ENCODE assay signal across 8 mouse cellular contexts in genomic region chr17:28223561-28224391, GRCm38 (mm10). TPM values are rescaled to one million over a fixed set of nuclear protein-coding genes. Genes with fewer than 3 reads are reported as not detected.
DNase-seq lines count a peak whose midpoint lies in the region; ATAC-seq and TF ChIP-seq lines count a peak whose summit lies in the region.

No protein-coding gene starts in this region.

- no peak for TF ChIP-seq EP300 in CH12.LX (IDR thresholded peaks at IDR 0.05; ENCODE audit: low read length)

- H3K4me2 ChIP-seq in CH12.LX (ENCODE audit: insufficient read depth, low read depth, poor library complexity, severe bottlenecking): peak overlapping the region; percentile 18
- H3K4me2 ChIP-seq in heart, embryonic 15.5 days: peak overlapping the region; percentile 95
- peak overlapping the region; percentile 99 for H3K4me2 ChIP-seq in liver, embryonic 15.5 days
- peak overlapping the region; percentile 96 for H3K4me2 ChIP-seq in neural tube, embryonic 11.5 days (ENCODE audit: low read depth)
- peak overlapping the region; percentile 99 for H3K4me2 ChIP-seq in stomach, embryonic 16.5 days (ENCODE audit: low read depth, low read length)

- H3K36me3 ChIP-seq in CH12.LX (replicated peaks in 1 of 2; ENCODE audit: control insufficient read depth in 1 of 2, insufficient read depth in 1 of 2, low read length in 1 of 2): peaks cover 57 to 75% of the 10 kb centered on the region in 2 experiments
- H3K36me3 ChIP-seq in forebrain, embryonic 10.5 days (replicated peaks): no peaks in the 10 kb centered on the region
- no peaks in the 10 kb centered on the region for H3K36me3 ChIP-seq in heart, embryonic 15.5 days
- H3K36me3 ChIP-seq in liver, embryonic 15.5 days (replicated peaks): peaks cover 9% of the 10 kb centered on the region; the same call in 1 of the 2 replicates
- H3K36me3 ChIP-seq in neural tube, embryonic 11.5 days (ENCODE audit: control insufficient read depth, insufficient read depth, low read length): no peaks in the 10 kb centered on the region
- H3K36me3 ChIP-seq in stomach, embryonic 16.5 days (ENCODE audit: control insufficient read depth, insufficient read depth, low read length): no peaks in the 10 kb centered on the region

- dilution Hi-C loops in CH12.LX (cut with MboI; ENCODE audit: extremely low pct_ligation_motif_present, extremely low pct_unique_long_range_greater_than_20kb, low sequenced_read_pairs): no loop called here

- peak overlapping the region; percentile 88 for H3K27ac ChIP-seq in CH12.LX (ENCODE audit: insufficient read depth, low read depth)
- peak overlapping the region; percentile 90 for H3K27ac ChIP-seq in forebrain, embryonic 10.5 days
- H3K27ac ChIP-seq in heart, embryonic 15.5 days: peak overlapping the region; percentile 64
- peak overlapping the region; percentile 65 for H3K27ac ChIP-seq in liver, embryonic 15.5 days (replicated peaks)
- H3K27ac ChIP-seq in neural tube, embryonic 11.5 days (ENCODE audit: low read depth, low read length): peak overlapping the region; percentile 76
- peak overlapping the region; percentile 91 for H3K27ac ChIP-seq in stomach, embryonic 16.5 days (ENCODE audit: low read length)

- no peaks in the 10 kb centered on the region for H3K27me3 ChIP-seq in CH12.LX (replicated peaks)
- peaks cover 24% of the 10 kb centered on the region for H3K27me3 ChIP-seq in forebrain, embryonic 10.5 days (ENCODE audit: poor library complexity, severe bottlenecking)
- no peaks in the 10 kb centered on the region for H3K27me3 ChIP-seq in heart, embryonic 15.5 days
- 0 out of 2 replicates have a peak, but pooled peaks cover 6% of the 10 kb centered on the region for H3K27me3 ChIP-seq in liver, embryonic 15.5 days
- H3K27me3 ChIP-seq in neural tube, embryonic 11.5 days (ENCODE audit: control insufficient read depth, insufficient read depth, low read length): no peaks in the 10 kb centered on the region
- H3K27me3 ChIP-seq in stomach, embryonic 16.5 days (ENCODE audit: control insufficient read depth, insufficient read depth, low read length): no peaks in the 10 kb centered on the region

- peak overlapping the region; percentile 24 to 60 (median 60) for H3K4me3 ChIP-seq in CH12.LX (replicated peaks in 1 of 3; ENCODE audit: low read depth in 2 of 3, low read length in 2 of 3, poor library complexity in 1 of 3)
- peak overlapping the region; percentile 69 for H3K4me3 ChIP-seq in forebrain, embryonic 10.5 days
- peak overlapping the region; percentile 60 for H3K4me3 ChIP-seq in heart, embryonic 15.5 days
- peak overlapping the region; percentile 65 for H3K4me3 ChIP-seq in liver, embryonic 15.5 days (replicated peaks)
- H3K4me3 ChIP-seq in neural tube, embryonic 11.5 days (ENCODE audit: low read depth, low read length): peak overlapping the region; percentile 45
- H3K4me3 ChIP-seq in stomach, embryonic 16.5 days (replicated peaks; ENCODE audit: low read length): peak overlapping the region; percentile 65

- TF ChIP-seq CTCF in CH12.LX (conservative IDR thresholded peaks at IDR 0.05 in 1 of 2, IDR thresholded peaks at IDR 0.05 in 1 of 2; ENCODE audit: low read depth in 2 of 2, low read length in 2 of 2): peak in 1 of 2 experiments; percentile 34; a peak in 1 of 4 replicates

- peak; percentile 88 for ATAC-seq in heart, embryonic 15.5 days (replicated peaks; ENCODE audit: insufficient number of reproducible peaks, insufficient read depth, low FRiP score, low read depth)
- ATAC-seq in liver, embryonic 15.5 days (ENCODE audit: insufficient read depth): peak; percentile 95
- peak; percentile 93 for ATAC-seq in neural tube, embryonic 11.5 days (ENCODE audit: insufficient read depth, low FRiP score, low TSS enrichment)
- ATAC-seq in stomach, embryonic 16.5 days (ENCODE audit: insufficient read depth, low FRiP score): peak; percentile 94

- peak; percentile 59 for TF ChIP-seq POLR2A in CH12.LX (IDR thresholded peaks at IDR 0.05; ENCODE audit: low read depth, low read length)

- in situ Hi-C loops in CH12.LX (cut with MboI; ENCODE audit: low pct_ligation_motif_present, low pct_unique_long_range_greater_than_20kb, low sequenced_read_pairs): loop anchor here (25.0 kb wide), 1 partner anchor 289 kb away; the partner anchor contains the start of gene Fkbp5

- 1% methylated on average over 46 of the region's 46 CpGs for WGBS in forebrain, embryonic 10.5 days
- WGBS in heart, embryonic 15.5 days: 2% methylated on average over 46 of the region's 46 CpGs
- WGBS in liver, embryonic 15.5 days (ENCODE audit: insufficient replicate concordance): 1% methylated on average over 46 of the region's 46 CpGs
- 1% methylated on average over 45 of the region's 46 CpGs for WGBS in neural tube, embryonic 11.5 days
- 1% methylated on average over 45 of the region's 46 CpGs for WGBS in stomach, embryonic 16.5 days

- H3K9ac ChIP-seq in CH12.LX (ENCODE audit: insufficient read depth, low read depth): peak overlapping the region; percentile 64
- peak overlapping the region; percentile 61 for H3K9ac ChIP-seq in heart, embryonic 15.5 days
- H3K9ac ChIP-seq in liver, embryonic 15.5 days: peak overlapping the region; percentile 58
- peak overlapping the region; percentile 79 for H3K9ac ChIP-seq in neural tube, embryonic 11.5 days (ENCODE audit: low read length)
- peak overlapping the region; percentile 85 for H3K9ac ChIP-seq in stomach, embryonic 16.5 days (ENCODE audit: low read length)

- H3K9me3 ChIP-seq in CH12.LX (replicated peaks; ENCODE audit: low read length): no peaks in the 10 kb centered on the region
- H3K9me3 ChIP-seq in forebrain, embryonic 10.5 days: no peaks in the 10 kb centered on the region
- no peaks in the 10 kb centered on the region for H3K9me3 ChIP-seq in heart, embryonic 15.5 days (replicated peaks)
- H3K9me3 ChIP-seq in liver, embryonic 15.5 days (replicated peaks): no peaks in the 10 kb centered on the region
- H3K9me3 ChIP-seq in neural tube, embryonic 11.5 days (ENCODE audit: control insufficient read depth, low read length): no peaks in the 10 kb centered on the region
- no peaks in the 10 kb centered on the region for H3K9me3 ChIP-seq in stomach, embryonic 16.5 days (replicated peaks; ENCODE audit: control insufficient read depth, low read length)

- H3K4me1 ChIP-seq in CH12.LX (ENCODE audit: control insufficient read depth in 1 of 2, insufficient read depth in 2 of 2): peaks cover 13 to 54% of the 10 kb centered on the region in 2 experiments
- H3K4me1 ChIP-seq in forebrain, embryonic 10.5 days: peaks cover 29% of the 10 kb centered on the region
- peaks cover 24% of the 10 kb centered on the region for H3K4me1 ChIP-seq in heart, embryonic 15.5 days (replicated peaks)
- H3K4me1 ChIP-seq in liver, embryonic 15.5 days (replicated peaks): peaks cover 38% of the 10 kb centered on the region
- peaks cover 10% of the 10 kb centered on the region; the same call in 1 of the 2 replicates for H3K4me1 ChIP-seq in neural tube, embryonic 11.5 days (ENCODE audit: control insufficient read depth, insufficient read depth, low read length)
- H3K4me1 ChIP-seq in stomach, embryonic 16.5 days (ENCODE audit: control insufficient read depth, insufficient read depth, low read length): peaks cover 12% of the 10 kb centered on the region

- TF ChIP-seq RAD21 in CH12.LX (IDR thresholded peaks at IDR 0.05; ENCODE audit: low read depth, low read length): peak; percentile 9

- no peaks in the 10 kb centered on the region; the same call in 1 of the 2 replicates for H3K79me2 ChIP-seq in CH12.LX (replicated peaks; ENCODE audit: control insufficient read depth, extremely low read depth, insufficient read depth, poor library complexity, severe bottlenecking)

- peak; percentile 100 for DNase-seq in CH12.LX (ENCODE audit: extremely low read depth)
- peak; percentile 97 for DNase-seq in c-Kit-positive CD71-positive TER-119-negative erythroid progenitor cells, embryonic 14.5 days (ENCODE audit: low read depth)
- peak; percentile 94 for DNase-seq in forebrain, embryonic 10.5 days (ENCODE audit: extremely low spot score, low spot score)
- DNase-seq in kidney, postnatal 25 days: peak; percentile 97 to 99
- peak; percentile 90 for DNase-seq in neural tube, embryonic 11.5 days (ENCODE audit: low spot score)

TF ChIP-seq in CH12.LX, 34 proteins besides CTCF, POLR2A, EP300 and RAD21 (continues in another document):
- peak; percentile 26; the same call in 1 of the 2 replicates for TF ChIP-seq ETS1 (conservative IDR thresholded peaks at IDR 0.05; ENCODE audit: low read depth, low read length)

RNA-seq across cellular contexts. Expression of gene Ppard, which starts 8.7 kb away (rescaled TPM):
- 4.1 and 7.3 TPM in 2 replicates for total RNA-seq in CH12.LX (2012; rRNA removed)
- 1.8 and 2.9 TPM in 2 replicates for total RNA-seq in CH12.LX (2014; rRNA removed)
- polyA plus RNA-seq in CH12.LX (2012; ENCODE audit: insufficient read length, low read depth): 12.7 and 15.5 TPM in 2 replicates
- polyA plus RNA-seq in forebrain, embryonic 10.5 days (2016; fragmentation: Nextera tagmentation; extraction: Ambion mirVana): 1.3 and 1.4 TPM in 2 replicates
- polyA plus RNA-seq in heart, embryonic 15.5 days (2015; fragmentation: Nextera tagmentation; extraction: Ambion mirVana): 1.1 and 1.4 TPM in 2 replicates
- 0.86 and 0.89 TPM in 2 replicates for polyA plus RNA-seq in liver, embryonic 15.5 days (2015; fragmentation: Nextera tagmentation; extraction: Ambion mirVana)
- 2.1 and 2.7 TPM in 2 replicates for polyA plus RNA-seq in neural tube, embryonic 11.5 days (2014; fragmentation: Nextera tagmentation; extraction: Ambion mirVana)
- 2.8 and 3.0 TPM in 2 replicates for polyA plus RNA-seq in stomach, embryonic 16.5 days (2015; fragmentation: Nextera tagmentation; extraction: Ambion mirVana)

RNA-seq across cellular contexts. Expression of gene Def6, which starts 16.2 kb away (rescaled TPM):
- total RNA-seq in CH12.LX (2012; rRNA removed) (56.9 and 81.8 TPM in 2 replicates), CH12.LX (2014; rRNA removed) (31.3 and 33.3 TPM in 2 replicates)
- polyA plus RNA-seq in CH12.LX (2012; ENCODE audit: insufficient read length, low read depth): 53.6 and 57.4 TPM in 2 replicates
- 2.4 and 4.1 TPM in 2 replicates for polyA plus RNA-seq in forebrain, embryonic 10.5 days (2016; fragmentation: Nextera tagmentation; extraction: Ambion mirVana)
- 4.2 and 12.0 TPM in 2 replicates for polyA plus RNA-seq in heart, embryonic 15.5 days (2015; fragmentation: Nextera tagmentation; extraction: Ambion mirVana)
- 10.4 and 10.9 TPM in 2 replicates for polyA plus RNA-seq in liver, embryonic 15.5 days (2015; fragmentation: Nextera tagmentation; extraction: Ambion mirVana)
- polyA plus RNA-seq in neural tube, embryonic 11.5 days (2014; fragmentation: Nextera tagmentation; extraction: Ambion mirVana): 2.1 and 2.7 TPM in 2 replicates
- 8.5 and 8.8 TPM in 2 replicates for polyA plus RNA-seq in stomach, embryonic 16.5 days (2015; fragmentation: Nextera tagmentation; extraction: Ambion mirVana)

RNA-seq across cellular contexts. Expression of gene Zfp523, which starts 46.8 kb away (rescaled TPM):
- total RNA-seq in CH12.LX (2012; rRNA removed) (7.6 and 14.7 TPM in 2 replicates), CH12.LX (2014; rRNA removed) (2.5 and 3.7 TPM in 2 replicates)
- 10.1 and 12.5 TPM in 2 replicates for polyA plus RNA-seq in CH12.LX (2012; ENCODE audit: insufficient read length, low read depth)
- 32.6 and 35.6 TPM in 2 replicates for polyA plus RNA-seq in forebrain, embryonic 10.5 days (2016; fragmentation: Nextera tagmentation; extraction: Ambion mirVana)
- polyA plus RNA-seq in heart, embryonic 15.5 days (2015; fragmentation: Nextera tagmentation; extraction: Ambion mirVana): 17.3 and 25.3 TPM in 2 replicates
- 5.8 and 6.4 TPM in 2 replicates for polyA plus RNA-seq in liver, embryonic 15.5 days (2015; fragmentation: Nextera tagmentation; extraction: Ambion mirVana)
- 31.1 and 32.5 TPM in 2 replicates for polyA plus RNA-seq in neural tube, embryonic 11.5 days (2014; fragmentation: Nextera tagmentation; extraction: Ambion mirVana)
- 26.0 and 27.5 TPM in 2 replicates for polyA plus RNA-seq in stomach, embryonic 16.5 days (2015; fragmentation: Nextera tagmentation; extraction: Ambion mirVana)

Comparison
In these comparisons a context has a peak if more than half of its experiments do, and no peak if none do; other contexts are left out.
1. Peak in every context shown above with its lines: DNase-seq, ATAC-seq, H3K4me3 ChIP-seq and H3K27ac ChIP-seq.
2. H3K4me2 ChIP-seq: peak in every context shown above with its lines; median percentile 99 in liver, embryonic 15.5 days; 99 in stomach, embryonic 16.5 days; 96 in neural tube, embryonic 11.5 days; 95 in heart, embryonic 15.5 days; 18 in CH12.LX.